Mouse (Mus musculus): Measurements from ENCODE around the gene Ly6g5c. TPM values are rescaled to one million over a fixed set of nuclear protein-coding genes. Genes with fewer than 3 reads are reported as not detected.

Gene Ly6g5c
- polyA plus RNA-seq, 1 experiment from 2014 or later = not detected

DNA sequence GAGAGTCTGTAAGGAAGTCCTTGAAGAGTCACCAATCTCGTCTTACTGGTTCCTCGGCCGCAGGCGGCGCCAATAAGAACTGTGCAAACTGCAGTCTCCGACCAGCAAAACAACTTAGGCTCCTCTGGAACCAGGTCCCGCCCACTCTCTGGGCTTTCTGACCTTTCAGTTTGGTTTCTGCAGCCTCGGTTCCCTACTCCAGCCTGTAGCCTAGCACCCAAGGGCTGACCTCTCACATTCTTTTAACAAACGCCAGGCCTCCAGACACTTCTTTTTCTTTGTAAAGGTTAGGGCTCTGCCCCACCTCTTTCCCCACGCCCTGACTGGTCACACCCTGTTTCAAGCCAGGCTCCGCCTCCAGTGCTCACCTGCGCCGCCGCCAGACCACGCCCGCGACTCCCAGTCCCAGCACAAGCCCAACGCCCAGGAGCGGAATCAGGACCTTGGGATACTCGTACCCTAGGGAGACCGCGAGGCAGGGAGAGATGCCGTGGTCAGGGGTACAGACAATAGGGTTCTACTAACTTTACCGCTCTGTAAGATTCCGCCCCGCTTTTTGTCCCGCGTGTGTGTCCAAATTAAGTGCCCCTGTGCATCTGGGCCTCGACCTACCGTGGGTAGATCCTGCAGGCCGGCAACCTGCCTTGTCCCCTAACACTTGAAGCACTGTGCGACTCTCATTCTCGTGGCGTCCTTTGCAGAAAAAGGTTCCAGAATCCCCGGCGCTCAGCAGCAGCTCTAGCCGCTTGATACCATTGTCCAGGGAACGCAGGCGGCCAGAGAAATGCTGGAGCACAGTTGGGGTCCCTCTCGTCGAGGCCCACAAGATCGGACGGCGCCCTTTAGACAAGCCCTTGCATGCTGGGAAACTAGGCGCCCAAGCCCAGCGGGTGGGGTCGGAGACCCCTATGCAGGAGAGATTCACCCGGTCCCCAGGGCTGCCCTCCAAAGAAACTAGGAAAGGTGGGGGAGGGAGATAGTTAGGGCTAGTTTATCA, 42.8 kb upstream of the Ly6g5c start, which contains the start of gene Ly6g6c:
Gene Ly6g6c, plus strand, starts transcription at position 438 of the 997 bp plus-strand sequence.
- Histone ChIP-seq H3K4me3 (ENCODE audit: low read depth, low read length) (peak within 1 kb of the TSS; percentile 18), H3K27ac (ENCODE audit: low read length) (no peak within 1 kb of the TSS), H3K36me3 (ENCODE audit: control insufficient read depth, insufficient read depth, low read length) (peaks cover 5% of the 10 kb centered on the region; the same call in 1 of the 2 replicates), H3K9me3 (replicated peaks; ENCODE audit: control insufficient read depth, low read length, poor library complexity, severe bottlenecking) (no peaks in the 10 kb centered on the region), H3K9ac (ENCODE audit: low read depth, low read length) (peak within 1 kb of the TSS; percentile 36; the same call in 1 of the 2 replicates), H3K4me1 (ENCODE audit: control insufficient read depth, insufficient read depth, low read length) (peaks cover 12% of the 10 kb centered on the region), H3K4me2 (ENCODE audit: low read length) (peak within 1 kb of the TSS; percentile 52), H3K27me3 (ENCODE audit: control insufficient read depth, insufficient read depth, low read depth, low read length) (peaks cover 28% of the 10 kb centered on the region)
- no peak for ATAC-seq
- WGBS = 3% methylated on average over 48 of the region's 48 CpGs

DNA sequence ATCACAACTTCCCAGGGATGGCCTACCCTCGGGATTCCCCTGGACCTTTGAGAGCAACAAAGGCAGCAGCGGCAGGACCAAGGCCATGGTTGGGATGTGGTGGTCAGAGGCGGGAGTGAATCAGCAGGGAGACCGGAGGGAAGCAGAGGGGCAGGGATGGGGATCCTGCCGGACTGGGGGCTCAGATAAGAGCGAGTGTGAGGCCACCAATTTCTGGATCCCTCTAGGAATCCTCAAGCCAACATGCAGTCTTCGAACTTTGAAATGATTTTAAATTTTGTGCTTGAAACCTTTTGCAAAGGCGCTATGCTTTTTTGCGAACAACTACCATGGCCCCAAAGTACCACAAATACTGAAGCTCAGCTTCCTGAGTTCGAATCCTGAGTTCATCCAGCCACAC, 42.0 kb upstream of the Ly6g5c start, which contains the start of gene Mpig6b:
Gene Mpig6b, minus strand, starts transcription at position 101 of the 400 bp plus-strand sequence.
- Histone ChIP-seq H3K27ac (ENCODE audit: low read length) (no peak within 1 kb of the TSS), H3K9me3 (replicated peaks; ENCODE audit: control insufficient read depth, low read length, poor library complexity, severe bottlenecking) (no peaks in the 10 kb centered on the region), H3K9ac (ENCODE audit: low read depth, low read length) (peak within 1 kb of the TSS; percentile 36; the same call in 1 of the 2 replicates), H3K36me3 (ENCODE audit: control insufficient read depth, insufficient read depth, low read length) (peaks cover 5% of the 10 kb centered on the region; the same call in 1 of the 2 replicates), H3K4me2 (ENCODE audit: low read length) (peak within 1 kb of the TSS; percentile 52), H3K4me3 (ENCODE audit: low read depth, low read length) (peak within 1 kb of the TSS; percentile 18), H3K4me1 (ENCODE audit: control insufficient read depth, insufficient read depth, low read length) (peaks cover 6% of the 10 kb centered on the region), H3K27me3 (ENCODE audit: control insufficient read depth, insufficient read depth, low read depth, low read length) (peaks cover 28% of the 10 kb centered on the region)
- no peak for ATAC-seq
- WGBS = 49% methylated on average over 10 of the region's 10 CpGs

GRCm38 (mm10) chr17:35068213-35068914, 39.7 kb upstream of the Ly6g5c start:
- Histone ChIP-seq H3K9me3 (replicated peaks; ENCODE audit: control insufficient read depth, low read length, poor library complexity, severe bottlenecking) (no peaks in the 10 kb centered on the region), H3K27ac (ENCODE audit: low read length) (no peak overlapping the region), H3K4me2 (ENCODE audit: low read length) (no peak overlapping the region), H3K4me3 (ENCODE audit: low read depth, low read length) (no peak overlapping the region), H3K27me3 (ENCODE audit: control insufficient read depth, insufficient read depth, low read depth, low read length) (peaks cover 28% of the 10 kb centered on the region), H3K4me1 (ENCODE audit: control insufficient read depth, insufficient read depth, low read length) (peaks cover 6% of the 10 kb centered on the region), H3K9ac (ENCODE audit: low read depth, low read length) (no peak overlapping the region), H3K36me3 (ENCODE audit: control insufficient read depth, insufficient read depth, low read length) (no peaks in the 10 kb centered on the region)
- no peak for ATAC-seq
- WGBS = 86% methylated on average over 17 of the region's 17 CpGs

DNA sequence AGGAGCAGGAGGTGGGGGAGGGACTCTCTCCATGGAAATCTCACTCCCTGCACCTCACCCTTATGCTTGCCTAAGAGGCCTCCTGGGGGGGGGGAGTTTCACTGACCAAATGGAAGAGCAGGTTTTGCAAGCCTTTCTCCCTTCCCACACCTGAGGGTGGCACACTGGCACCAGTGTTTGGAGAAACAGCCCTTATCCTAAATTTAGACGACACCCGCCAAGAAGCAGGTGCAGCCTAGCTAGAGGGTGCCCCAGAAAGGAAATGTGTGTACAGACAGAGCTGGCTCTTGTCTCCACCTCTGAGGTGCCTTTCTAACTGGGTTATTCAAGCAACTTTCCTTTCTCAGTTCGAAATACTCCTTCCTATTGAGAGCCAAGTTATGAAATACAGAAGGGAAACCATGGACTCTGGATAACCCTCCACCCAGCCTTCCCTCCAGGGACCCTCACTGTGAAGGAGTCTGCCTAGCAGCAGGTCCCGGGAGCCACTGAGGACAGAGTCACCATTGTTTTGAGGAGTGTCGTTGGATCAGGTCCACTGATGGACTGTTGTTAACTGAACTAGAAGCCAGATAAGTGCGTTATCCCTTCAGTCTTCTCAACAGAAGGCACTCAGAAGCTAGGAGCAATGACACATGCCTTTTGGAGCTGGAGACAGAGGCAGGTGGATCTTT, 37.4 kb upstream of the Ly6g5c start:
- Histone ChIP-seq H3K4me3 (ENCODE audit: low read depth, low read length) (no peak overlapping the region), H3K4me2 (ENCODE audit: low read length) (no peak overlapping the region), H3K9me3 (replicated peaks; ENCODE audit: control insufficient read depth, low read length, poor library complexity, severe bottlenecking) (no peaks in the 10 kb centered on the region), H3K27me3 (ENCODE audit: control insufficient read depth, insufficient read depth, low read depth, low read length) (peaks cover 9% of the 10 kb centered on the region), H3K9ac (ENCODE audit: low read depth, low read length) (no peak overlapping the region), H3K4me1 (ENCODE audit: control insufficient read depth, insufficient read depth, low read length) (no peaks in the 10 kb centered on the region), H3K36me3 (ENCODE audit: control insufficient read depth, insufficient read depth, low read length) (no peaks in the 10 kb centered on the region), H3K27ac (ENCODE audit: low read length) (no peak overlapping the region)
- 67% methylated on average over 6 of the region's 6 CpGs for WGBS
- no peak for ATAC-seq

GRCm38 (mm10) chr17:35071454-35071853, 36.6 kb upstream of the Ly6g5c start:
- no peak overlapping the region for H3K27ac ChIP-seq (ENCODE audit: low read length)
- H3K4me1 ChIP-seq (ENCODE audit: control insufficient read depth, insufficient read depth, low read length) = no peaks in the 10 kb centered on the region
- no peak overlapping the region for H3K4me2 ChIP-seq (ENCODE audit: low read length)
- H3K27me3 ChIP-seq (ENCODE audit: control insufficient read depth, insufficient read depth, low read depth, low read length) = peaks cover 7% of the 10 kb centered on the region
- no peak overlapping the region for H3K4me3 ChIP-seq (ENCODE audit: low read depth, low read length)
- no peaks in the 10 kb centered on the region for H3K36me3 ChIP-seq (ENCODE audit: control insufficient read depth, insufficient read depth, low read length)
- H3K9ac ChIP-seq (ENCODE audit: low read depth, low read length) = no peak overlapping the region
- WGBS = 82% methylated on average over 9 of the region's 9 CpGs
- ATAC-seq = no peak
- H3K9me3 ChIP-seq (replicated peaks; ENCODE audit: control insufficient read depth, low read length, poor library complexity, severe bottlenecking) = no peaks in the 10 kb centered on the region

GRCm38 (mm10) chr17:35074097-35074496, 34.0 kb upstream of the Ly6g5c start:
- Histone ChIP-seq H3K27me3 (ENCODE audit: control insufficient read depth, insufficient read depth, low read depth, low read length) (no peaks in the 10 kb centered on the region), H3K9ac (ENCODE audit: low read depth, low read length) (no peak overlapping the region), H3K4me3 (ENCODE audit: low read depth, low read length) (no peak overlapping the region), H3K4me2 (ENCODE audit: low read length) (no peak overlapping the region), H3K36me3 (ENCODE audit: control insufficient read depth, insufficient read depth, low read length) (no peaks in the 10 kb centered on the region), H3K9me3 (replicated peaks; ENCODE audit: control insufficient read depth, low read length, poor library complexity, severe bottlenecking) (no peaks in the 10 kb centered on the region), H3K27ac (ENCODE audit: low read length) (no peak overlapping the region), H3K4me1 (ENCODE audit: control insufficient read depth, insufficient read depth, low read length) (no peaks in the 10 kb centered on the region)
- ATAC-seq = no peak
- 53% methylated on average over 13 of the region's 17 CpGs for WGBS

DNA sequence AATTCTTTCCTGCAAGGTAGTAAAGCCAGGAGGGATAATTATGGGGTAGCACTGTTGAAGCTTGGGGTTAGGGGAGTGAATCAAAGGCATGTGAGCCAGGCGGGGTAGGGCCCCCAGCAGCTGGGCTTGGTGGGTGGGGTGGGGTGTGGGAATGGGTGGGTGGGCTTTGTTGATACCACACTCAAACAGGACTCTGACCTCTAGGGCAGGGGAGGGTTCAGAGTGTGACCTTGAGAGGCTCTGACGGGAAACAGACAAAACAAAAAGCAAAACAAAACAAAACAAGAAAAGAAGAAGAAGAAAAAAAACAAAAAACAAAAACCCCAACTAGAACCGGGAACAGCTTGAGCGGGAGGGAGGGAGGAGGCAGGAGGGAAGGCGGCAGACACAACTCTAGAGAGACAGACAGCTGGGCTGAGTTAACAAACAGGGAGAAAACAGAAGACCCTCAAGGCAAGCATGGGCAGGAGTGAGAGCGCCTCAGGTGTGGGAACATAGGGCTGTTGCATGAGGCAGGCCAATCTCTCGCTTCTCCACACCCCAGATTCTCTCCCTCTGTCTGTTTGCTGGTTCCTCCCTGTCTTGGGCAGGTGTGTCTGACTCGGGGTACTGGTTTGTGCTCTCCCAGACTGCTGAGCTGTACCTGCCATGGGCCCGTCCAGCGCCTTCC, 31.4 kb upstream of the Ly6g5c start, which contains the start of gene Ly6g6e:
Gene Ly6g6e, plus strand, starts transcription at position 396 of the 670 bp plus-strand sequence.
- H3K27me3 ChIP-seq (ENCODE audit: control insufficient read depth, insufficient read depth, low read depth, low read length) = no peaks in the 10 kb centered on the region
- no peaks in the 10 kb centered on the region for H3K36me3 ChIP-seq (ENCODE audit: control insufficient read depth, insufficient read depth, low read length)
- H3K4me1 ChIP-seq (ENCODE audit: control insufficient read depth, insufficient read depth, low read length) = no peaks in the 10 kb centered on the region
- peak within 1 kb of the TSS; percentile 26 for H3K4me3 ChIP-seq (ENCODE audit: low read depth, low read length)
- peak within 1 kb of the TSS; percentile 46 for H3K4me2 ChIP-seq (ENCODE audit: low read length)
- ATAC-seq = no peak
- 34% methylated on average over 10 of the region's 10 CpGs for WGBS
- H3K9ac ChIP-seq (ENCODE audit: low read depth, low read length) = peak within 1 kb of the TSS; percentile 54; the same call in 1 of the 2 replicates
- H3K27ac ChIP-seq (ENCODE audit: low read length) = no peak within 1 kb of the TSS
- no peaks in the 10 kb centered on the region for H3K9me3 ChIP-seq (replicated peaks; ENCODE audit: control insufficient read depth, low read length, poor library complexity, severe bottlenecking)

DNA sequence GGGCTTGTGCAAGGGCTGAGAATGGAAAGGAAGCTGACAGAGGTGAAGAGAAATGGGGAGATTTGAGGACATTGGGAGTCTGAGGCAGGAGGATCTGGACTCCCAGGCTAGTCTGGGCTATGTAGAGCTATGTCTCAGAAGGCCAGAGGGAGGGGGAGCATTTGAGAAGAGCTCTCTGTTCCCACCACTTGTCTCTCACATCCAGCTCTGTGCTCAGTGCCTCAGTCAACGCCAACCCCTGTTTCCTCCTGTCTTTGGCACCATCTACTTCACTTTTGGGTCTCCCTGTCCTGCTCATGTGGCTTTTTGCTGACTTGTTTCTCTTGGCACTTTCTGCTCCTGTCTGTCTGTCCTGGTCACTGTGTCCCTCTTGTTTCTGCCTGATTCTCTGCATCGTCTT, 30.8 kb upstream of the Ly6g5c start:
- Histone ChIP-seq H3K9me3 (replicated peaks; ENCODE audit: control insufficient read depth, low read length, poor library complexity, severe bottlenecking) (no peaks in the 10 kb centered on the region), H3K27ac (ENCODE audit: low read length) (no peak overlapping the region), H3K4me2 (ENCODE audit: low read length) (peak overlapping the region; percentile 46), H3K4me1 (ENCODE audit: control insufficient read depth, insufficient read depth, low read length) (no peaks in the 10 kb centered on the region), H3K4me3 (ENCODE audit: low read depth, low read length) (no peak overlapping the region), H3K36me3 (ENCODE audit: control insufficient read depth, insufficient read depth, low read length) (no peaks in the 10 kb centered on the region), H3K9ac (ENCODE audit: low read depth, low read length) (0 out of 2 replicates have a peak overlapping the region, but pooled peaks have one; percentile 5), H3K27me3 (ENCODE audit: control insufficient read depth, insufficient read depth, low read depth, low read length) (no peaks in the 10 kb centered on the region)
- no peak for ATAC-seq
- WGBS = 30% methylated on average over 2 of the region's 2 CpGs

Measured in midbrain, embryonic 16.5 days (tissue).